In genomic region chr5:110709256-110709655, GRCm38 (mm10) we compare ENCODE assay signal across 17 mouse cellular contexts. TPM values are rescaled to one million over a fixed set of nuclear protein-coding genes. Genes with fewer than 3 reads are reported as not detected.
DNase-seq lines count a peak whose midpoint lies in the region.
"Had no signal": no experiment of that assay in that cellular context is flagged by ENCODE, and none has a peak within 500 bp of the region (broad histone marks: within the 10 kb centered on the region; RNA-seq: fewer than 3 reads in every experiment).

No protein-coding gene starts in this region.

- peak; percentile 9 to 45 for DNase-seq in frontal cortex, postnatal 36 days (ENCODE audit: low spot score in 2 of 2)
- DNase-seq in frontal cortex, postnatal 25 days (ENCODE audit: low spot score in 2 of 2), result no peak
- DNase-seq in left cerebral cortex, postnatal 14 days (ENCODE audit: low spot score in 2 of 2), result peak; percentile 30 to 39
- DNase-seq in left cerebral cortex, postnatal 4 days, result no peak
- DNase-seq in Muller cell, postnatal 12 days (ENCODE audit: inconsistent ontology term), result peak; percentile 83
- peak; percentile 51 for DNase-seq in telencephalon, adult 2 months (ENCODE audit: low read depth, low spot score)
- no peak for DNase-seq in thymus, postnatal 0 days (ENCODE audit: low spot score)
- DNase-seq: adrenal gland, postnatal 14 days; B cell, adult 2 months; cerebellum, adult 8-10 months; cerebellum, postnatal 36 days; gastrocnemius, postnatal 10 days; heart, postnatal 10 days; kidney, postnatal 25 days; liver; lung, postnatal 36 days; thymus, adult 2 months had no signal

- intact Hi-C loops in left cerebral cortex, postnatal 14 days (cut with DNase I), result no loop called here
- intact Hi-C loops in left cerebral cortex, postnatal 4 days (cut with DNase I), result no loop called here

RNA-seq across cellular contexts. Expression of gene Ddx51, which starts 56.0 kb away (rescaled TPM):
- 10 to 100 TPM; 23.1 to 26.2 TPM for total RNA-seq in left cerebral cortex, postnatal 14 days (2021)
- 10 to 100 TPM; 28.0 to 32.5 TPM for total RNA-seq in left cerebral cortex, postnatal 4 days (2021)
- 22.9 and 23.0 TPM in 2 replicates for polyA plus RNA-seq in thymus, postnatal 0 days (2015; fragmentation: Nextera tagmentation; extraction: Ambion mirVana)

RNA-seq across cellular contexts. Expression of gene Noc4l, which starts 56.0 kb away (rescaled TPM):
- total RNA-seq in left cerebral cortex, postnatal 14 days (2021), result 10 to 100 TPM; 26.6 to 26.8 TPM
- total RNA-seq in left cerebral cortex, postnatal 4 days (2021), result 10 to 100 TPM; 35.2 to 47.0 TPM
- 54.5 and 55.8 TPM in 2 replicates for polyA plus RNA-seq in thymus, postnatal 0 days (2015; fragmentation: Nextera tagmentation; extraction: Ambion mirVana)

Comparison
In these comparisons a context has a peak if more than half of its experiments do, and no peak if none do; other contexts are left out.
1. DNase-seq: peak in frontal cortex, postnatal 36 days (2 of 2), left cerebral cortex, postnatal 14 days (2 of 2), Muller cell, postnatal 12 days (single experiment) and telencephalon, adult 2 months (single experiment); none in frontal cortex, postnatal 25 days (0 of 2), left cerebral cortex, postnatal 4 days (single experiment) and thymus, postnatal 0 days (single experiment).